Mouse (Mus musculus) forelimb bud, embryonic 11.5 days (tissue): Measurements from ENCODE around the gene Tcp1.
"Not testable (repeated sequence)": the region's sequence is repeated elsewhere in the genome, so short reads cannot be mapped to it uniquely, and the experiment has no call there.

Experiments
- DNase-seq: peaks from one replicate; pipeline ENCODE4 v3.0.0-alpha.2; 2012; ENCODE audit warnings: low read depth, low spot score

The Tcp1 gene

GRCm38 (mm10) chr17:12915881-12916583 lies 531 bp downstream of the Tcp1 start, which contains the start of gene Mrpl18:
Gene Mrpl18, minus strand, starts transcription at chr17:12916345.
- peak; percentile 99 for DNase-seq

- DNase-seq: peak; percentile 36
Observed at GRCm38 (mm10) chr17:12916588-12917380, 1.3 kb downstream of the Tcp1 start.

- no peak for DNase-seq
Observed at GRCm38 (mm10) chr17:12921073-12921472, 5.6 kb downstream of the Tcp1 start.

- no peak for DNase-seq
Observed at GRCm38 (mm10) chr17:12925001-12925400, 9.5 kb downstream of the Tcp1 start.

GRCm38 (mm10) chr17:12925703-12926180 lies 10.2 kb downstream of the Tcp1 start:
- no peak for DNase-seq

GRCm38 (mm10) chr17:12931576-12931975 lies 16.1 kb downstream of the Tcp1 start:
- DNase-seq: not testable (repeated sequence)

GRCm38 (mm10) chr17:12935719-12936118 lies 20.2 kb downstream of the Tcp1 start:
- DNase-seq: no peak

- no peak for DNase-seq
Observed at GRCm38 (mm10) chr17:12937412-12937970, 22.0 kb downstream of the Tcp1 start.

GRCm38 (mm10) chr17:12938077-12938476 lies 22.6 kb downstream of the Tcp1 start:
- no peak for DNase-seq

GRCm38 (mm10) chr17:12939377-12940148 lies 24.1 kb downstream of the Tcp1 start:
- not testable (repeated sequence) for DNase-seq

GRCm38 (mm10) chr17:12940151-12940805 lies 24.8 kb downstream of the Tcp1 start, which contains the start of gene Acat3:
Gene Acat3, minus strand, starts transcription at chr17:12940600.
- DNase-seq: no peak

GRCm38 (mm10) chr17:12941543-12942260 lies 26.2 kb downstream of the Tcp1 start:
- no peak for DNase-seq

GRCm38 (mm10) chr17:12942459-12943162 lies 27.1 kb downstream of the Tcp1 start:
- DNase-seq: no peak

GRCm38 (mm10) chr17:12949669-12950068 lies 34.2 kb downstream of the Tcp1 start:
- no peak for DNase-seq

GRCm38 (mm10) chr17:12956664-12957063 lies 41.2 kb downstream of the Tcp1 start:
- DNase-seq: no peak

GRCm38 (mm10) chr17:12959377-12959776 lies 43.9 kb downstream of the Tcp1 start:
- not testable (repeated sequence) for DNase-seq

GRCm38 (mm10) chr17:12960331-12960873 lies 44.9 kb downstream of the Tcp1 start, which contains the start of gene Acat2:
Gene Acat2, minus strand, starts transcription at chr17:12960747.
- DNase-seq: peak; percentile 94

- no peak for DNase-seq
Observed at GRCm38 (mm10) chr17:12963476-12963875, 48.0 kb downstream of the Tcp1 start.

GRCm38 (mm10) chr17:12967173-12967572 lies 51.7 kb downstream of the Tcp1 start:
- DNase-seq: no peak
